Mouse (Mus musculus) left cerebral cortex, postnatal 36 days (tissue): ENCODE results near the gene Slc32a1. TPM values are rescaled to one million over a fixed set of nuclear protein-coding genes. Genes with fewer than 3 reads are reported as not detected.

ENCODE experiments used
- DNase-seq, 2 experiments: peaks; one replicate each; pipeline ENCODE4 v3.0.0; 2021 to 2022; ENCODE audit warnings: low spot score in 2 of 2, mixed read lengths in 1 of 2
- intact Hi-C: fragments of 180-260 bp; cut with DNase I; formaldehyde crosslinking; loops from one replicate; pipeline ENCODE4 v1.15.1; 2025
- total RNA-seq, 2 experiments: library from RNA; stranded (reverse); gene quantifications; 2 replicates each; pipeline ENCODE4 v1.2.3; 2021

Gene Slc32a1
- total RNA-seq, 2 experiments from 2014 or later, result 95.4 to 97.9 TPM

DNA sequence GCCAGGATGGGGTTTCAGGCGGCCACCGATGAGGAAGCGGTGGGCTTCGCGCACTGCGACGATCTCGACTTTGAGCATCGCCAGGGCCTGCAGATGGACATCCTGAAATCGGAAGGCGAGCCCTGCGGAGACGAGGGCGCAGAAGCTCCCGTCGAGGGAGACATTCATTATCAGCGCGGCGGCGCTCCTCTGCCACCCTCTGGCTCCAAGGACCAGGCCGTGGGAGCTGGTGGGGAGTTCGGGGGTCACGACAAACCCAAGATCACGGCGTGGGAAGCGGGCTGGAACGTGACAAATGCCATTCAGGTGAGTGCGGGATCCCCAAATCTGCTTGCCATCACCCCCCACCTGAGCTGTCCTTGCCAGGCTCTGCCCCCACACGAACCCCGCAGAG lies 756 bp downstream of the Slc32a1 start:
- no peak for DNase-seq

DNA sequence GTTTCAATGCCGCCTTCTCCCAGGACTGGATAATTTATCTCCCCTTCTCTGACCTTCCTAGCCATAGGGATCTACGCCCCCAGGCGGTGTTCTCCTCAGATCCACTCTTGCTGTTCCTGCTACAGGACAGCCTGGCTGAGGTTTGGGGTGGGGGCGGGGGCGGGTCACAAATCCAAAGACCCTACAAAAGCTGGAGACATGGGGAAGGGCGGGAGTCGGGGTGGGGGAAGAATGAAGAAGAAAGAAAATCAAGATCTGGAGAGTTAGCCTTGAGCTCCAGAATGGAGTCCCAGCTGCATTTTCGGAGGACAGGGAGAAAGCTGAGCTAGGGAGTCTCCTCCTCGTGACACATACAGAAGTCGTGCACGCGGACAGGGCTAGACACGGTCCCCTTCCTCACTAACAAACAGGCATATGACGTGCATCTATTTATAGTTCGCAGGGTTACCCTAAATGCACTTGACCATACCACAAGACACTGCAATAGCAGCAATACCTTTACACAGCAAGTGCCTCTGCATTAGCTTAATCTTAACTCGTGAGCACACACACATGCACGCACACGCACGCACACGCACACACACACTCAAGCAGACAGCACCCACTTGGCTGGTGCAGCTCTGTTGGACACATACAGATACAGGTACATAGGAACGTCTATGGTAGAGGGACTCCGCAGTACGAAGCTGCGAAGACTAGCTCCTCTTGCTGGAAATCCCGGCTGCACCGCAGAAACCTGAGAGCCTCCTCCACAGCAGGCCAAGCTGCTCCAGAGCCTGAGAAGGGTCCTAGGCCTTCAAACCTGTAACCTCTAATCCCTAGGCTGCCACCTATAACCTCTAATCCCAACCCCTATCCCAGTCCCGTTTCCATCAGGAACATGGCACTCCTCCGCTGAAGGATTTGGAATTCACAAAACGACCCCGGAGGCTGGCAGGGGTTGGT lies 1.4 kb downstream of the Slc32a1 start:
- peak in 1 of 2 experiments; percentile 47 for DNase-seq
- intact Hi-C loops, result loop anchor here (5.0 kb wide), 1 partner anchor 55 kb away; no protein-coding TSS in a partner anchor

More for the DNA sequence above, 756 bp downstream of the Slc32a1 start:
- intact Hi-C loops, result loop anchor here (5.0 kb wide), 1 partner anchor 54 kb away; no protein-coding TSS in a partner anchor

DNA sequence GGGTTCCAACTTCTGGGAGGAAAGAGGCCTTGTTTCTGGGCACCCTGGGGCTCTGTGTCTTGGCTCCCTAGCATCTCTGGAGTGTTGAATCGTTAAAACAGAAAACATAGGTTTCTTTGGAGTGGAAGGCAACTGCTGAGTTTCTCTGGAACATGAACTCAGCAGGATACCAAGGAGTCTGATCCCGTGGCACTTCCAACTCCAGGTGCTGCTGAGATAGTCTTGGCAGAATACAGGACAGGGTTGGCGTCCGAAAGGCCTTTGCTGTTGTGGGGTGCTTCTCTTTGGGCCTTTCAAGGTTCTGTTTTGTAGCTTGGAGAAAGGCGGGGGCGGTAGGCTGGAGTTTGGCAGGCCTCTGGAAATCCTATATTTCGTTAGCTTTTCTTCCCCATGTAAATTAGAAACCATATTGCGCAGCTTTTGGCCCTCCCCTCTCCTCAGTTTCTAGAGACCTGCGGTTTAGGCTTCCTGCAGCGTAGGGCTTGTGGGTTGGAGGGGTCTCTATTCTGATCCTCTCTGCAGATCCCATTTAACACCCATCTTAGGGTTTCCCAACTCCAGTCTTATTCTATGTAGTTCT lies 2.2 kb downstream of the Slc32a1 start:
- intact Hi-C loops, result loop anchor here (5.0 kb wide), 1 partner anchor 55 kb away; no protein-coding TSS in a partner anchor
- no peak for DNase-seq

DNA sequence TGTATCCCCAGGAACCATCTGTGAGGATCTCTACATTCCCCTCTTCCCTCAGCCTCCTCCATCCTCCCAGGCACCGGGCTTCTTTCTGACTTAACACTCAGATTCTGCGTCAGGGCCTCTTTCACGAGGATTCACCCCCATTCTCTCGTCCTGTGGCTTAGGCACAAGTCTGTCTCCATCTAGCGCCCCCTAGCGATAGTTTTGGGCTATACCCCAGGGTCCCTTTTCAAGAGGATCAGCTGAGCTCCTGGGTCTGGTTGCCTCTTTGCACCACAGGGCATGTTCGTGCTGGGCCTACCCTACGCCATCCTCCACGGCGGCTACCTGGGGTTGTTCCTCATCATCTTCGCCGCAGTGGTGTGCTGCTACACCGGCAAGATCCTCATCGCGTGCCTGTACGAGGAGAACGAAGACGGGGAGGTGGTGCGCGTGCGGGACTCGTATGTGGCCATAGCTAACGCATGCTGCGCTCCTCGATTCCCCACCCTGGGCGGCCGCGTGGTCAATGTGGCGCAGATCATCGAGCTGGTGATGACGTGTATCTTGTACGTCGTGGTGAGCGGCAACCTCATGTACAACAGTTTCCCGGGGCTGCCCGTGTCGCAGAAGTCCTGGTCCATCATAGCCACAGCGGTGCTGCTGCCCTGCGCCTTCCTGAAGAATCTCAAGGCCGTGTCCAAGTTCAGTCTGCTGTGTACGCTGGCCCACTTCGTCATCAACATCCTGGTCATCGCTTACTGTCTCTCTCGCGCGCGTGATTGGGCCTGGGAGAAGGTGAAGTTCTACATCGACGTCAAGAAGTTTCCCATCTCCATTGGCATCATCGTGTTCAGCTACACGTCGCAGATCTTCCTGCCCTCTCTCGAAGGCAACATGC lies 3.2 kb downstream of the Slc32a1 start:
- intact Hi-C loops, result loop anchor here (5.0 kb wide), 1 partner anchor 56 kb away; no protein-coding TSS in a partner anchor
- DNase-seq, result no peak

DNA sequence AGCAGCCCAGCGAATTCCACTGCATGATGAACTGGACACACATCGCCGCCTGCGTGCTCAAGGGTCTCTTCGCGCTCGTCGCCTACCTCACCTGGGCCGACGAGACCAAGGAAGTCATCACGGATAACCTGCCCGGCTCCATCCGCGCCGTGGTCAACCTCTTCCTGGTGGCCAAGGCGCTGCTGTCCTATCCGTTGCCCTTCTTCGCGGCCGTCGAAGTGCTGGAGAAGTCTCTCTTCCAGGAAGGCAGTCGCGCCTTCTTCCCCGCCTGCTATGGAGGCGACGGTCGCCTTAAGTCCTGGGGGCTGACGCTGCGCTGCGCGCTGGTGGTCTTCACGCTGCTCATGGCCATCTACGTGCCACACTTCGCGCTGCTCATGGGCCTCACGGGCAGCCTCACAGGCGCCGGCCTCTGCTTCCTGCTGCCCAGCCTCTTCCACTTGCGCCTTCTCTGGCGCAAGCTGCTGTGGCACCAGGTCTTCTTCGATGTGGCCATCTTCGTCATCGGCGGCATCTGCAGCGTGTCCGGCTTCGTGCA lies 3.9 kb downstream of the Slc32a1 start:
- DNase-seq, result no peak
- intact Hi-C loops, result loop anchor here (5.0 kb wide), 1 partner anchor 57 kb away; no protein-coding TSS in a partner anchor

DNA sequence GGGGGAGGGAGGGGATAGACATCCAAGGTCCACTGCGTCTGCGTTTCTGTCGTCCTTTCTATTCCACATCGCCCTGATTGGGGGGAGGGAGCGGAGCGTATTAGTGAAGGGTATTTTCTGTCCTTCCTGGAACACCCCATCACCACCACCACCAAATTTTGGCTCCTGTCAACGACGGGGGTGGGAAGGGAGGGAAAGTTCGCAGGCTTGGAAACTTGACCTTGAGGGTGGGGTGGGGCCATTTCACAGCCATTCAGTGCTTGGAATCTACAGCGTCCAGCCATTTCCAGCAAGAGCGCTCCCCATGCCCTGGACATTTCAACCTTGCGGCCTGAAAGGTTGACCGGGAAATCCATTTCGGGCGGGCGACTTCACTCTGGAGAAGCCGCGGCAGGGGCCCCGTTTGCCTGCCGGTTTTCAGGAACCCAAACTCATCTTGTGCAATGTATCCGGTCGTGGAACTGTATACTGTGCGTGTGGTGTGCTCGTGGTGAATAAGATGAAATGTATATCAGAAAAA lies 4.7 kb downstream of the Slc32a1 start:
- no peak for DNase-seq
- intact Hi-C loops, result no loop called here

DNA sequence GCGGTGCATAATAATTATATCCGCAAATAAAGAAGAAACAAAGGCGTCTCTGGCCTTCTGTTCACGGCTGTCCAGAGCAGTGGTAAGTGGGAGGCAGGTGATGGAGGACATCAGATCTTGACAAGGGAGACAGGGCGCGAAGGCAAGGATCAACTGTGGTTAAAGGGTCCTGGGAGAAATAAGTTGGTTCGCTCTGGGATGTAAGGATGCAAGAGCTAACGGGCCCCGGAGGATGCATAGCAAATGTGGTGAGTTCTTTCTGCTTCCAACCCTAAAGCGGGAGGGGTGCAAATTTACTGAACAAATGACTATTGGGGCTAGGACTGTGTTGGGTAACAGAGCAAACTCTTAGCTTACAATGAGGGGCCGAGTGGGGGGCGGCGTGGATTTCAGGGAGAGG lies 5.1 kb downstream of the Slc32a1 start:
- DNase-seq, result no peak
- intact Hi-C loops, result no loop called here

DNA sequence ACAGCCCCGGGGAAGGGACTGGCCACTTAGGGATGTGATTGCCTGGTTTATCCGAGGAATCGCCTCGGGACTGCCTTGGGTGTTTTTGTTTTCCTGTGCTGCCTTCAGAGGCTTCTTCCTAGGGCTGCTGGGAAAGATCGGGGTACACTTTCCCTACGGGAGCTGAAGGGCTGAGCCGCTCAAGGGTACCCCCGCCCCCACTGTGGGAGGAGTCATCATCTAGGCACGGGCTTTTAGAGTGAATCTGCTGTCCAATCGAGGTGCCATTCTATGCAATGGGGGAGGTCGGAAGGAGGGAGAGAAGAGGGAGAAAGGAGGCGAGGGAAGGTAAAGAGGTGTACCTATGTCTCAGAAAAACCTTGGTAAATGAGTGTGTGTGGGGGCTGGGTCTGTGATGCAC lies 5.7 kb downstream of the Slc32a1 start:
- DNase-seq, result no peak
- intact Hi-C loops, result no loop called here

DNA sequence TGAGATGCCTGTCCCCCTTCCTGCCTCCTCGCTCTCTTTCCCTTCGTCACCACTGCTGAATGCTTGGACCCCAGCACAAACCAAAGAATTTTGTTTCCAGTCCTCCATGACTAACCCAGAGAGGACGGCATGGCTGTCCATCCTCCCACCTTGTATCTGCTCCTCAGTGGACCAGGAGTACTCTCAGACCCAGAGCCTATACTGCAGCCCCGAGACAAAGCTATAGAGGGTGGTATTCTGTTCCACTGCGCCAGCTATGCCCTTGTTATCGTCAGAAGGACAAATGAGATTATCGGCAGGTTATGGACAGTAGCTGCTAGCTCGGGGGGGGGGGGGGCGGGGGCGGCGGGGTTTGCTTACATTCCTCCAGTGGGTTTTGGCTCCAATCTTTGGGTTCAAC lies 6.2 kb downstream of the Slc32a1 start:
- intact Hi-C loops, result no loop called here
- DNase-seq, result no peak

DNA sequence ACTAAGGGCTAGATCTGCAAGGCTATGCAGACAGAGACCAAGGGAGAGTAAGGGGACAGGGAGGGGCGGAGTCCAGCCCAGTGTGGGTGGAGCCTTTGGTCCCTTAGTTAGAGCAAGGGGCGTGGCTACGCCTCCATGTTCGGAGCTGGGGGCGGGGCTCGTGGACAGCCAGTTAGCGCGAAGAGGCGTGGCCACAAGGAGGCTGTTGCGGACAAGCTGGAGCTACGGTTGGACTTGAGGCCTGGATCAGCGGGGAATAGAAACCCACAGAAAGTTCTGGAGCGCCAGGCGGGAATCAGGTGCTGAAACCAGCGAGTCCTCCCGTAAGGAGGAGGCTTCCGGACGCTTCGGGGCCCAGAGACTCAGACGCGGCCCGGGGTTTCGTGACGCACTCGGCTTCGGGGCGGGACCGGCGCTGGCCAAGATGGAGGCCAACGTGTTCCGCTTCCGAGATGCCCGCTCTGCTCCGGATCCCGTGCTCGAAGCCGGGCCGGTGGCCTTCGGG lies 14.2 kb downstream of the Slc32a1 start, which contains the start of gene Actr5:
Gene Actr5, plus strand, starts transcription at position 171 of the 505 bp plus-strand sequence.
- intact Hi-C loops, result no loop called here
- DNase-seq, result peak; percentile 87 to 89

DNA sequence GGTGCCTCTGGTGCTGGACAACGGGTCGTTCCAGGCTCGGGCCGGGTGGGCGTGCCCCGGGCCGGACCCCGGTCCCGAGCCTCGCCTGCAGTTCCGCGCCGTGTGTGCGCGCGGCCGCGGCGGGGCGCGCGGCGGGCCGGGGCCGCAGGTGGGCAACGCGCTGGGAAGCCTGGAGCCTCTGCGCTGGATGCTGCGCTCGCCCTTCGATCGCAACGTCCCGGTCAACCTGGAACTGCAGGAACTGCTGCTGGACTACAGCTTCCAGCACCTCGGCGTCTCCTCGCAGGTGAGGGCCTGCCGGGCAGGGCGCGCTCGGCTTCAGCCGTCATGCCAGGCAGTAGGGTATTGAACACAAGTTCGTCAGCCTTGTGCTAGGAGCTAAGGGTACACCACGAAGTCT lies 14.7 kb downstream of the Slc32a1 start:
- intact Hi-C loops, result no loop called here
- no peak for DNase-seq

DNA sequence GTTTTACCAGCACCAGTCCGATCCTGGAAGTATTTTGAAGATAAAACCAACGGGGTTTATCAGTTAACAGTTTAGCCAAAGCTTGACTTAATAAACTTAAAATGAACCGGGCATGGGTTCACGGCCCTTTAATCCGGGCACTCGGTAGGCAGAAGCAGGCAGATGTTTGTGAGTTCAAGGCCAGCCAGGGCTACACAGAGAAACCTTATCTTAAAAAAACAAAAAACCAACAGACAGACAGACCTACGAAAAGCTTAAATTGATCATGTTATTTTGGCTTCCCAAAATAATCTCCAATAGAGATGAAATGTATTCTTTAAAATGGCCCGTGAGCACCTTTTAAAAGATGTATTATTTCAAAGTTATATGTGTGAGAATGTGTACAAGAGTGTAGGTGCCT lies 15.1 kb downstream of the Slc32a1 start:
- intact Hi-C loops, result loop anchor here (2.0 kb wide), 1 partner anchor 75 kb away; no protein-coding TSS in a partner anchor
- DNase-seq, result no peak

DNA sequence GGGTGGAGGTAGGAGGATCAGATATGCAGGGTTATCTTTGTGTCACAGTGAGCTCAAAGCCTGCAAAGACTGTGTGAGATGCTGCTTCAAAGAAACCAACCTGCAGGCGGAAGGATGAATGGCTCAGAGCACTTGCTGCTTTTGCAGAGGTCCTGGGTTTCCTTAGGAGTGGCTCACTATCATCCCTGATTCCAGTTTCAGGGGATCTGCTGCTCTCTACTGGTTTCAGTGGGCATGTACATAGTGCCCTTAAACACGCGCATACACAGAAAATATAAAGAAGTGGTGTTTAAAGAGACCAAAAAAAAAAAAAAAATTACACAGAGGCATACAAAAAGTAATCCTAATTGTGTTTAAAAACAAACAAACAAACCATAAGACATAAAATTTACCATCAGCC lies 18.3 kb downstream of the Slc32a1 start:
- DNase-seq, result no peak
- intact Hi-C loops, result no loop called here

DNA sequence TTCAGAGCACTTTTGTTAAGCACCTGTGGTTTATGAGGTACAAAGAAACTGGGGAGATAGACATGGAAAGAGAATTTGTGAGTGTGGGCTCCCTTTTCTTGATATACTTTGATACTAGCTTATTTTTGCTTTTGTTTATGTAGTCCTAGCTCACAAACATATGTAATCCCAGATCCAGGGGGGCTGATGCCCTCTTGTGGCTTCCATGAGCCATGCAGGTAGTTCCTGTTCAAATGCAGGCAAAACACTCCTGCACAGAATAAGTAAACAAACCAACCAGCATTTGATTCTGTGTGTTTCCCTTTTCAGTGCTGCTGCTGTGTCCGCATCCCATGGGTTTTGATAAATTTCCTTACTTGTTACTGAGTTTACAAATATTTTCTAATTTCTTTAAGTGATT lies 18.8 kb downstream of the Slc32a1 start:
- intact Hi-C loops, result no loop called here
- no peak for DNase-seq

DNA sequence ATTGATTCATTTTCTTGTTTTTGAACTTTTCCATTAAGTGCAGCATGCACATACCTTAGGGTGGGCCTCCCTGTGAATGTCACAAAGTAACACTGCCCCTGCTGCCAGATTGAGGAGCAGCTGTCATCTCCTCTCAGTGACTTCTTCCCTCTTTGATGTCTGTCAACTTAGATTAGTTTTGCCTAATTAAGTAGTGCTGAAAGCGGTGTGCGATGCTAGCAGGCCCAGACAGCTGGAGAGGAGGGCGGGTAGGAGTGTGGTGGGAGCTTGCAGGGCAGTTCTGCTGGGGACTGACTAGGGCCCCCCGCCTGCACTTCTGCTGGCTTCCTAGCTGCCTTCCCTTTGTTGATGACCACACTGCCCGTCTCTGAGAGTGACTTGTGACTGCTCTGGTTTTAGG lies 21.3 kb downstream of the Slc32a1 start:
- no peak for DNase-seq
- intact Hi-C loops, result no loop called here

DNA sequence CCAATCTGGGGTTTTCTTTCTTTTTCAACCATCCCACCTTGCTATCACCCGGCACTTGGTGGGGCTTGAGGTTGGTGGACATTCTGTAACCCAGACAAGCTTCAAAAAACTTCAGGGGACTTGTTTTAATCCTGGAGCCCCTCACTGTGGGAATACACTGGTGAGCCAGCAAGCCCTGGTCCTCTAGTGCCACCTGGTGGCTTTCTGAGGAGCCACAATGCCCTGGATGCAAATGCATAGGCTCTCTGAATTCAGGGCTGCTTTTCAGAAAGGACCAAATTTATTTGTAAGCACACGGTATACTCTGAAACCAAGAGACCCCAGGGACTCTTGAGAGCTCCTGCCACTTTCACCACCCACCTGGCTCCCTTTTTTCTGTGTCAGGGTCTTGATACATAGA lies 31.3 kb downstream of the Slc32a1 start:
- intact Hi-C loops, result loop anchor here (5.0 kb wide), 1 partner anchor 95 kb away; no protein-coding TSS in a partner anchor
- peak; percentile 71 for DNase-seq

DNA sequence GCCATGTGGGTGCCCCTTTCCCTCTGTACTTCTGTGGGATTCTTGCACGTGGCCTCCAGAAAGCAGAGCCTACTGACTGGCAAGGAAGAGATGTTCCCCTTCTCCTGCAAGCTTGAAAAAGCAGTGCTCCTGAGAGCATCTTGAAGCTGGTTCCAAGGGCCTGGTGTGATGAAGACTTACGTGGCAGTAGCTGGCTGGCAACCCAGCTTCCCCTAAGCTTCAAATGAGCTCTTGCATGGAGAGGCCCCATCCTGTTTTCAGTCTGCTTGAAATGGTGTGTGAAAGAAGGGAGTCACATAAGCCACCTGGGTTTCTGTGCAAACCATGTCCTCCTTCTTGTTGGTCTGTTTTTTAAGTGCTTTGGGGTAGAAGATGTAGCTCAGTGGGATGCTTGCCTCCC lies 32.0 kb downstream of the Slc32a1 start:
- peak; percentile 38 to 44 for DNase-seq
- intact Hi-C loops, result loop anchor here (5.0 kb wide), 1 partner anchor 95 kb away; no protein-coding TSS in a partner anchor

DNA sequence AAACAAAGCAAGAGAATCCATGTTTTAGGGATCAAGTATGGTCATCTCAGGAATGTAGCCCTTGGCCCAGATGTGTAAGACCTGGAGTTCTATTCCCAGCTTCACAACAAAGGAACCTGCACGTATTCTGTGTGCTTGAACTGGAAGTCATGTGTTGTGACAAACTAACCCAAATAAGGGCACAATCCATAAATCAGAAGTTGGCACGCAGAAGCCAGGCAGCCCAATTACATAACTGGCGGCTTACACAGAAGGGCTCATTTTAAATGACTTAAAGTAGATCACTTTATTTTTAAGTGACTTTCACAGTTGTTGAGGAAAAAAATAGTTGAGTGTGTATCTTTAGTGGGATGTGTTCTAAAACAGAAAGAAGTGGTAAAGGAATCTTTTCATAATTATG lies 33.2 kb downstream of the Slc32a1 start:
- intact Hi-C loops, result loop anchor here (5.0 kb wide), 1 partner anchor 96 kb away; no protein-coding TSS in a partner anchor
- DNase-seq, result peak; percentile 48 to 60
